Mouse (Mus musculus): ENCODE results near the gene Gm13304. TPM values are rescaled to one million over a fixed set of nuclear protein-coding genes. Genes with fewer than 3 reads are reported as not detected.
"Not testable (repeated sequence)": the region's sequence is repeated elsewhere in the genome, so short reads cannot be mapped to it uniquely, and the experiment has no call there.

Gm13304 gene
- 0.36 TPM in 1 of 2 replicates, not detected in the other for polyA plus RNA-seq (2015; fragmentation: Nextera tagmentation; extraction: Ambion mirVana)

- H3K36me3 ChIP-seq (ENCODE audit: control insufficient read depth, insufficient read depth); H3K4me2 ChIP-seq (ENCODE audit: low read length); H3K9me3 ChIP-seq (ENCODE audit: control insufficient read depth, low read length); ATAC-seq; H3K9ac ChIP-seq (replicated peaks; ENCODE audit: low read depth, low read length); H3K27me3 ChIP-seq (replicated peaks; ENCODE audit: control insufficient read depth, insufficient read depth, low read length); H3K27ac ChIP-seq (ENCODE audit: low read length); H3K4me1 ChIP-seq (replicated peaks; ENCODE audit: control insufficient read depth, insufficient read depth, low read length); H3K4me3 ChIP-seq (replicated peaks; ENCODE audit: low read length): not testable (repeated sequence)
- WGBS, result no CpG with 5 or more reads among the region's 5 CpGs
Observed at GRCm38 (mm10) chr4:42114517-42114916, at the start of gene Gm13304. TSS of gene Gm13304 (plus strand) at chr4:42114817.

GRCm38 (mm10) chr4:42090907-42091306, 23.7 kb upstream of the Gm13304 start, which contains the start of gene Gm3893:
TSS of gene Gm3893 (plus strand) at chr4:42091207.
- ATAC-seq; H3K4me1 ChIP-seq (replicated peaks; ENCODE audit: control insufficient read depth, insufficient read depth, low read length); H3K4me2 ChIP-seq (ENCODE audit: low read length); H3K4me3 ChIP-seq (replicated peaks; ENCODE audit: low read length); H3K36me3 ChIP-seq (ENCODE audit: control insufficient read depth, insufficient read depth); H3K9ac ChIP-seq (replicated peaks; ENCODE audit: low read depth, low read length); H3K27ac ChIP-seq (ENCODE audit: low read length); H3K27me3 ChIP-seq (replicated peaks; ENCODE audit: control insufficient read depth, insufficient read depth, low read length); H3K9me3 ChIP-seq (ENCODE audit: control insufficient read depth, low read length): not testable (repeated sequence)
- no CpG with 5 or more reads among the region's 2 CpGs for WGBS

- not testable (repeated sequence) for H3K4me3 ChIP-seq (replicated peaks; ENCODE audit: low read length); H3K4me2 ChIP-seq (ENCODE audit: low read length); H3K9ac ChIP-seq (replicated peaks; ENCODE audit: low read depth, low read length); H3K27me3 ChIP-seq (replicated peaks; ENCODE audit: control insufficient read depth, insufficient read depth, low read length); H3K27ac ChIP-seq (ENCODE audit: low read length); H3K36me3 ChIP-seq (ENCODE audit: control insufficient read depth, insufficient read depth); ATAC-seq; H3K4me1 ChIP-seq (replicated peaks; ENCODE audit: control insufficient read depth, insufficient read depth, low read length); H3K9me3 ChIP-seq (ENCODE audit: control insufficient read depth, low read length)
- WGBS, result no CpG with 5 or more reads among the region's 9 CpGs
Observed at GRCm38 (mm10) chr4:42153136-42153535, 38.5 kb downstream of the Gm13304 start, which contains the start of gene Gm13306. TSS of gene Gm13306 (plus strand) at chr4:42153436.

Other genes with a start within 250 kb of the Gm13304 start
- gene Gm21541, start 211.2 kb upstream of the Gm13304 start, polyA plus RNA-seq (2015; fragmentation: Nextera tagmentation; extraction: Ambion mirVana), result not detected in 2 replicates
- gene Gm20878, start 173.2 kb upstream of the Gm13304 start, polyA plus RNA-seq (2015; fragmentation: Nextera tagmentation; extraction: Ambion mirVana), result 11.8 and 14.6 TPM in 2 replicates
- gene Fam205a4, start 148.8 kb upstream of the Gm13304 start, polyA plus RNA-seq (2015; fragmentation: Nextera tagmentation; extraction: Ambion mirVana), result 0.77 and 0.91 TPM in 2 replicates
- gene Gm21093, start 80.1 kb upstream of the Gm13304 start, polyA plus RNA-seq (2015; fragmentation: Nextera tagmentation; extraction: Ambion mirVana), result 0.52 TPM in 1 of 2 replicates, not detected in the other
- not detected in 2 replicates for gene Gm3893, start 23.6 kb upstream of the Gm13304 start, polyA plus RNA-seq (2015; fragmentation: Nextera tagmentation; extraction: Ambion mirVana)
- 0.91 and 4.1 TPM in 2 replicates for gene Gm13306, start 38.6 kb downstream of the Gm13304 start, polyA plus RNA-seq (2015; fragmentation: Nextera tagmentation; extraction: Ambion mirVana)
- not detected in 2 replicates for gene Gm13305, start 53.8 kb downstream of the Gm13304 start, polyA plus RNA-seq (2015; fragmentation: Nextera tagmentation; extraction: Ambion mirVana)
- gene Gm10600, start 125.8 kb downstream of the Gm13304 start, polyA plus RNA-seq (2015; fragmentation: Nextera tagmentation; extraction: Ambion mirVana), result not detected in 2 replicates
- gene Ccl21b, start 140.9 kb downstream of the Gm13304 start, polyA plus RNA-seq (2015; fragmentation: Nextera tagmentation; extraction: Ambion mirVana), result not detected in 2 replicates
- not detected in 2 replicates for gene Gm21953, start 179.4 kb downstream of the Gm13304 start, polyA plus RNA-seq (2015; fragmentation: Nextera tagmentation; extraction: Ambion mirVana)
- not detected in 2 replicates for gene Fam205a3, start 203.5 kb downstream of the Gm13304 start, polyA plus RNA-seq (2015; fragmentation: Nextera tagmentation; extraction: Ambion mirVana)

All from forebrain, embryonic 16.5 days (tissue).